Mouse (Mus musculus) small intestine, adult 2 months (tissue): ENCODE measurements around the gene Taf6l.

Experiments
- CTCF ChIP-seq: fragments of 200-500 bp; IDR thresholded peaks from 2 replicates; pipeline ENCODE4 v1.5.1; 2012; ENCODE audit warnings: low read depth, mild to moderate bottlenecking, control low read depth, inconsistent platforms, low read length, moderate library complexity, mixed read lengths; ENCODE audit not compliant: insufficient replicate concordance, insufficient read length; ENCODE audit errors: extremely low read depth
- POLR2A ChIP-seq: fragments of 200-500 bp; IDR thresholded peaks from 2 replicates; pipeline ENCODE4 v1.6.1; 2012; ENCODE audit warnings: low read depth, mild to moderate bottlenecking, control low read depth, inconsistent platforms, low read length, moderate library complexity

DNA sequence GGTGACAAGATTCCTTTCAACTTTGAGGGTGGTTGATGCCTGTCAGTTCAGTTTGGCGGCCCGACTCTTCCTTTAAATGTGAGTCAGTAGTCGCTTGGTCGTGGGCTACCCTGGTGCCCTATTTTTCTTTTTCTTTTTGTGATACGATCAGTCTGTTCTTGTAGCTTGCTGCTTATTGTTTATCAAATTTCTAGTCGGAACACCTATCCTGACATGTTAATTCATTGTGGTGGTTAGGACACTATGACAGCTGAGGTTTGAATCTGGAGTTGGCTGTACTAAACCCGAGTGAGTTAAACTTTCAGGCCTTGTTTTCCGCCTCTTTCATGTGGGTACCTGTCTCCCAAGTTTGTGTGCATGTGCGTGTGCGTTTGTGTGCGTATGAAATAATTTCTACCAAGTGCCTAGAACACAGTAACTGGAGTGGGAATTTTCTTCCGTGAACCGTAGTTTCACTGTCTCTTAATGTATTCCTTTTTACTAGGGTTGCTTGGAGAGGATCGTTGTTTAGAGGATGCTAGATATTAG lies 28.7 kb downstream of the Taf6l start:
- TF ChIP-seq CTCF (no peak), POLR2A (no peak)
